Mouse (Mus musculus) monocyte, adult 5-6 weeks (primary cell): ENCODE results near the gene Pou3f3. TPM values are rescaled to one million over a fixed set of nuclear protein-coding genes. Genes with fewer than 3 reads are reported as not detected.

Experiments used
- ATAC-seq: fragments of 153-309, 156-312 bp; replicated peaks from 2 replicates; pipeline ENCODE4 v1.8.0; 2017; ENCODE audit warnings: mild to moderate bottlenecking; ENCODE audit not compliant: low TSS enrichment, insufficient number of reproducible peaks, severe bottlenecking, poor library complexity, low FRiP score
- total RNA-seq: library from RNA; stranded (forward); fragments of 200-1000, 200-491, 200-594 nt; gene quantifications from 3 replicates; pipeline ENCODE4 v1.2.3, GENCODE M21; 2017

Pou3f3 gene
- total RNA-seq, 1 experiment from 2014 or later: not detected

GRCm38 (mm10) chr1:42705811-42706160 is 10.2 kb downstream of the Pou3f3 start:
- no peak for ATAC-seq

GRCm38 (mm10) chr1:42707196-42707595 is 11.6 kb downstream of the Pou3f3 start:
- no peak for ATAC-seq

GRCm38 (mm10) chr1:42707611-42708130 is 12.1 kb downstream of the Pou3f3 start:
- no peak for ATAC-seq

- no peak for ATAC-seq
These were observed 13.5 kb downstream of the Pou3f3 start for GRCm38 (mm10) chr1:42709024-42709423.

DNA sequence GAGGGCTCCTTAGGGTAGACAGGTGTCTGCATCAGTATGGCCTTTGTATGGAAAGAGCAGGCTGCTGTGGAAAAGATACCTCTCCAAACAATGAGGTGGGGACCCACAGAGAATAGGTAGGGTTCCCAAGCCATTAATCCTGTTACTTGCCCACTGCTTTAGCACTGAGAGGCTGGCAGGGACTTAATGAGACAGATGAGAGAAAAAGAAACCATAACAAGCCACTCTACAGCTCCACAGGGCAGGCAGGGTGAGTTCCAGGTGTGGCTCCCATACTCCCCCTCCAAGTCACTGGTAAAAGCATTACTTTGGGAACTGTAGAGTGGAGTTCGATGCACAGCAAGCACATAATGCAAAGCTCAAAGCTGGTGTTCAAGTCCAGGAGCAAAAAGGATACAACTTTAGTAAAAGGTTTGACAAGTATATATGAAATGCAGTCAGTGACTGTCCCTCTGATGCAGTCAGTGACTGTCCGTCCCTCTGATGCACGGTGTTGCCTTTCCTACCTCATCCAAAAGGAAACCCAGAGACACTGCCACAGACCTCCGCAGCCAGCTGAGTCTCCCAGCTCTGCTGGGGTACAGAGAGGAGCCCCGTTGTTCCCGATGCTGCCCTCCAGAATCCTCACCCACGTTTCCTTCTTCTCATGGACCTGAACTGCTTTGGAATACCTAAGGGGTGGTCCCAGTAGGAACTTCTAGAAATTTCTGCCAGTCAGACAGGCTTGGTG is 14.0 kb downstream of the Pou3f3 start:
- ATAC-seq: no peak

DNA sequence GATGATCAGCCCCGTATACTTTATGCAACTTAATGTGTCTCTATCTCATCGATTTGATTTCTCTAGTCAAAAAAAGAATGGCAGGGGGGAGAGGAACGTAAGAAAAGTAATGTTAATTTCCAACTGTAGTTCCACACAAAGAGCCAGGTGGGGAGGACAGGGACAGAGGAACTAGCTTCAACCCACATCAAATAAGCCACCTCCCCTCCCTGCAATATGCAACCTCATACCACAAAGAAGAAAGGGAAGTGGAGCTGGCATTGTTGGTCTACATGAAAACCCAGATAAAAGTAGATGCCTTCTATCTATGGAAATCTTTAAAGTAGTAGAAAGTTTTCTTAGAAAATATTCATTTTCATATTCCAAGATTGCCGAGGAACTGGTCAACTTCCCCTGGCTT is 14.7 kb downstream of the Pou3f3 start:
- no peak for ATAC-seq

GRCm38 (mm10) chr1:42710995-42711394 is 15.4 kb downstream of the Pou3f3 start:
- ATAC-seq: no peak

GRCm38 (mm10) chr1:42711456-42712310 is 16.1 kb downstream of the Pou3f3 start:
- no peak for ATAC-seq

DNA sequence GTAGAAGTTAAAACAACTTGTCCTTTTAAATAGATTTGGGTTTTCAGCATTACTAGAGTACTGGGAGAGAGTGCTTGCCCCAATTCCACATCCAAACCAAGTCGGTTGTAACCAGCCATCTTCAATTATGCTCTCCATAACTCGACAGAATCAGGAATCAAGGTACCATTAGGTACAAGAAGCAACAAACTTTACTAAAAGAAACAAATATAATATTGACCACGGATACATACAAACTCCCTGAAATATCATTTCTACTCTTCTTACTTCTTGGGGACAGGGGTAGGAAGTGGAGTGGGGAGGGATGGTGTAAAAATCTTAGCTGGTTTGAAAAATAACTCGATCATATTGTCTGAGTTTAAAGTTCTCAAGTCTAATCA is 16.7 kb downstream of the Pou3f3 start:
- no peak for ATAC-seq

DNA sequence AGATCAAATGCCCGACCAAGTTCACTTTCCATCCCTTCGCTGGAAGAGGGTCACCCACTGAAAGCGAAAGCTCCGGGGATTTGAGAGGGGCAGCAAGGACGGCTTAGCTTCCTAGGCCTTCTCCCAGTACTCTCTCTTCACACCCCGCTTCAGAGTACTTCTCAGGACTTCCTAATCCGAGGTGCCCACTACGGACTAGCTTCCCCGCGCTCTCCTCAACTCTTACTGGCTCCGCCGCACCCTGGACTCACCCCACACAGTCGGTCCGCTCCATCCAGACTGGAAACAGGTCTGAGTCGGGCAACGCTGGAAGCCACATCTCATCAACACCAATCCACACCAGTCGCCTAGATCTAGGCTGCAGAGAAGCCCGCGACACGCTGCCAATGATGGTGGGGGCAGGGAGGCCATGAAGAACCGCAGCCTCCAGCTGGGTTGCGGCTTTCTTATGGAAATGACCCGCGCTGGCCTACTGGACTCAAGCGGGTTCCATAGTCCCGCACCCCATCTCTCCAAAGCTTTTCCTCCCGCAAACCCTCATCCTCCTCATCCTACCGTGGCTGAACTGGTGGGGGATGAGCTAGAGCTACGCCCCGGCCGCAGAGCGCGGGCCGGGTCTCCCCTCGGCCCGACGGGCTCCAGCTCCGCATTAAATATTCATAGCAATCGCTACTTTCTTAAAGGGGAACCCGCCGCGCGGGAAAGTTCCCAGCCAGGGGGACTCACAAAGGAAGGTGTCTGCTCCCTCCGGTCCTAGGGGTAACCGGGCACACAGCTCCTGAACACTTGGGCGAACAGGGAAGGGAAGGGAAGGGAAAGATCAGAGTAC is 17.8 kb downstream of the Pou3f3 start:
- ATAC-seq: no peak

- ATAC-seq: no peak
These were observed 18.7 kb downstream of the Pou3f3 start for GRCm38 (mm10) chr1:42714016-42714931.

DNA sequence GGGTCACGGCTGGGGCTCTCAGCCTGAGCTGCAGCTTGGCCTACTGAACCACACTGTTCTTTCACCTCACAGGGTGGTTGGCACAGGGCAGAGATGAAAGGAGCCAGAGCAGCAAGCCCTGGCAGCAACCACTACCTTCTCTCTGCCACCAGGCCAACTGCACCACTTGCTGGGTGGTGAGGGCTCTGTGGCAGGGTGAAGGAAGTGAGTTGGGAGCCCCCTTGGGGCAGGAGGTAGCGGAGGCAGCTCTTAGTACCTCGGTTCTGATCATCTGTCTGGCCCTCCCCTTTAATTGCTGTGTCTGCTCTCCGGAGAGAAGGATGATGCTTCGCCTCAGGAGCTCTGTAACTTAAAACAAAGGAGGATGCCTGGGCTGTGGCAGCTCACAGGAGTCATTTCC is 23.0 kb downstream of the Pou3f3 start:
- ATAC-seq: no peak

DNA sequence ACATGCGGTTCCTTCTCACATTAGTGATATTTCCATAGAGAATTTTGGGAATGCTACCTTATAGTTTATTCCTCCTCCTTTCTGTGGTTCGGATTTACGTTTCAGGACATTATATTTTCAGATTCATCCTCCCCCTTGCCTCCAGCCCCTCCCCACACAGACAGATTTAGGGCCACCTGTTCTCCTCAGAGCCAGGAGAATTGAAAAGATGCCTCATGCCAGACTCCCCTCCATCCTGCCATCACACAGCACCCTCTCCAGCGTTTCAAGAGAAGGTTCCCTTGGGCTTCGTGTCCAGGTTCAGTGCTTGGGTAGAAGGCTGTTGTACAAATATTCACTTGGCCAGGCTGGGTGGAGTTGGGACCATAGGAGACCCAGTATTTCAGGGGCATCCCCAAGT is 25.8 kb downstream of the Pou3f3 start:
- no peak for ATAC-seq

- ATAC-seq: no peak
These were observed 28.3 kb downstream of the Pou3f3 start for GRCm38 (mm10) chr1:42723769-42724300.

- ATAC-seq: no peak
These were observed 29.3 kb downstream of the Pou3f3 start for GRCm38 (mm10) chr1:42724881-42725280.

DNA sequence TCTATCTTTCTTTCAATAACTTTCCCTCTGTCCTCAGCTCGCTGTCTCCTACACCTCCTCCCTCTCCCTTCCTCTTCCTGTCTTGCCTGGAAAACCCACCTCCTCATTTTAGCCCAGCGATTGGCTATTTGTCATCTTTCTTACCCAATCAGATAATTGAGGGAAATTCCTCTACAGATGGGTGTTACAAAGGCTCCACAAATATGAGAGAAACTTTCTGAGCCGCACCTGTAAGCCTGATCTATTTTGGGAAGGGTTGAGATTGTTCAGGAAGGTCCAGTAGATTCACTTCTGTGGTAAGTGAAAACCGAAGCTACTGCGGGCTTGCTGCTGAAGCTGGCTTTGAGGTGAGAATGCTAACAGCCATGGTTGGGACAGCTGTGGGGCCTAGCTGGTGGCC is 31.6 kb downstream of the Pou3f3 start:
- no peak for ATAC-seq

DNA sequence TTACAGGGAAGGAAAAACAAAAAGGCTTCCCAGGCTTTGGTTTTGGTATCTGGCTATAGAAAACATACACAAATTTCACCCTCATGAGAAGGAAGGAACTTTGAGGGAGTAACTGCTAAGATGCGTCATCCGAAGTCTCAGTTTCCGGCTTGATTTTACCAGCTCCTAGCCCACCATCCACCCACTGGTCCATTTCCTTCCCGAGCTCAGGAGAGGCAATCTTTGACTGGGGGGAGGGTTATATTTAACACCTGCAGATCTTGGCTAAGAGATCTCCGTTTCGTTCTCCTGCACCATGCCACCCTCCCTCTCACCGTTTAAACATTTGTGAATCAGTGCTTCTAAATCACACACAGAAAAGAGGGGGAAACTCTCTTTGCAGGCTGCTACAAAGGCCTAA is 32.1 kb downstream of the Pou3f3 start:
- no peak for ATAC-seq
